Mouse (Mus musculus) myocyte (in vitro differentiated cells): ENCODE measurements around the gene Ahsa1.

ENCODE experiments used
- CEBPB ChIP-seq: IDR thresholded peaks from 2 replicates; pipeline ENCODE4 v1.6.1; 2011; ENCODE audit warnings: mild to moderate bottlenecking, moderate library complexity; ENCODE audit not compliant: poor library complexity, insufficient read depth, severe bottlenecking
- E2F4 ChIP-seq: IDR thresholded peaks from one replicate; pipeline ENCODE4 v1.6.1; 2011; ENCODE audit warnings: mild to moderate bottlenecking, control low read depth, moderate library complexity; ENCODE audit not compliant: insufficient read depth
- MAX ChIP-seq: IDR thresholded peaks from one replicate; pipeline ENCODE4 v1.6.1; 2011; ENCODE audit warnings: low read depth, mild to moderate bottlenecking, control low read depth
- MYOD1 ChIP-seq, 3 experiments: IDR thresholded peaks; one replicate each; pipeline ENCODE4 v1.6.1; 2011; ENCODE audit warnings: control low read depth in 2 of 3, low read depth in 2 of 3, mild to moderate bottlenecking in 2 of 3, moderate library complexity in 1 of 3; ENCODE audit not compliant: insufficient read length in 2 of 3, control insufficient read depth in 1 of 3
- MYOG ChIP-seq, 3 experiments: IDR thresholded peaks; one replicate each; pipeline ENCODE4 v1.6.1; 2011; ENCODE audit warnings: control low read depth in 2 of 3, low read depth in 2 of 3, mild to moderate bottlenecking in 2 of 3; ENCODE audit not compliant: insufficient read length in 2 of 3, control insufficient read depth in 1 of 3, insufficient read depth in 1 of 3
- POLR2A ChIP-seq: IDR thresholded peaks from one replicate; pipeline ENCODE4 v1.6.1; 2011; ENCODE audit warnings: low read depth, mild to moderate bottlenecking, control low read depth, moderate library complexity; ENCODE audit not compliant: insufficient read length
- POLR2AphosphoS2 ChIP-seq: IDR thresholded peaks from one replicate; pipeline ENCODE4 v1.6.1; 2011; ENCODE audit warnings: low read depth, control low read depth; ENCODE audit not compliant: insufficient read length
- TCF12 ChIP-seq: IDR thresholded peaks from one replicate; pipeline ENCODE4 v1.6.1; 2011; ENCODE audit warnings: mild to moderate bottlenecking, control low read depth; ENCODE audit not compliant: poor library complexity, insufficient read depth, severe bottlenecking
- TCF3 ChIP-seq: IDR thresholded peaks from one replicate; pipeline ENCODE4 v1.6.1; 2011; ENCODE audit warnings: low read depth, control low read depth; ENCODE audit not compliant: insufficient read length
- USF1 ChIP-seq: IDR thresholded peaks from one replicate; pipeline ENCODE4 v1.6.1; 2011; ENCODE audit warnings: low read depth, mild to moderate bottlenecking, control low read depth, moderate library complexity

DNA sequence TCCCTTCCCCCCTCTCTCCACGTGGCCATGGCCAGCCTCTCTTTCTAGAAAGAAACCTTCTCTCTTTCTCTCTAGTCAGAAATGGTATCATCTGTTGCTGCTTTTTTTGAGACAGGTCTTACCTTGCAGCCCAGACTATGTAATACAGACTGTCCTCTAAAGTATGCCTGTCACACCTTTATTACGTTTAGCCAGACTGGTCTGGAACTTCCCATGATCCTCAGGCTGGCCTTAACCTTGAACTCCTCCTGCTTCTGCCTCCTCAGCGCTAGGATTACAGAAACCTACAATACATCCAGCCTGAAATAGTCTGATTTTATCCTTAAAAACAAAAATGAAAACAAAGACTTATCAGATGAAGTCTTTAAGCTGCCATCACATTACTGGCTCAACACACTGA is 53.0 kb downstream of the Ahsa1 start:
- no peak for TF ChIP-seq POLR2A
- no peak for TF ChIP-seq MAX
- no peak for TF ChIP-seq CEBPB
- TF ChIP-seq POLR2AphosphoS2: no peak
- no peak for TF ChIP-seq TCF12
- no peak for TF ChIP-seq E2F4
- no peak for TF ChIP-seq USF1
- no peak for TF ChIP-seq MYOG (IDR thresholded peaks at IDR 0.05; ENCODE audit: control insufficient read depth in 1 of 3, insufficient read depth in 1 of 3, insufficient read length in 2 of 3, low read depth in 2 of 3)
- TF ChIP-seq MYOD1 (IDR thresholded peaks at IDR 0.05; ENCODE audit: control insufficient read depth in 1 of 3, insufficient read length in 2 of 3, low read depth in 2 of 3): no peak
- no peak for TF ChIP-seq TCF3
